Mouse (Mus musculus) MEL (cell line): ENCODE data around the gene Gtse1. TPM values are rescaled to one million over a fixed set of nuclear protein-coding genes. Genes with fewer than 3 reads are reported as not detected.

ENCODE experiments used
- DNase-seq: peaks from one replicate; pipeline ENCODE4 v3.0.0; 2011; ENCODE audit warnings: low read depth, low spot score
- H3K27ac ChIP-seq: 2 replicates; pipeline ENCODE4 v1.5.1; 2012; ENCODE audit warnings: low read depth, mild to moderate bottlenecking, control low read depth, low read length, moderate library complexity; ENCODE audit not compliant: control insufficient read depth
- H3K27me3 ChIP-seq, 2 experiments: fragments of 150-350 bp in 1 of 2; sonication (generic) in 1 of 2; 2 replicates each; pipeline ENCODE4 v1.6.1; 2012; ENCODE audit warnings: low read length in 2 of 2, mild to moderate bottlenecking in 2 of 2, improper control_type of control experiment in 1 of 2, moderate library complexity in 1 of 2; ENCODE audit not compliant: insufficient read depth in 2 of 2, control insufficient read depth in 1 of 2
- H3K36me3 ChIP-seq, 2 experiments: 2 replicates each; pipeline ENCODE4 v1.6.1; 2012 to 2014; ENCODE audit warnings: low read length in 2 of 2, improper control_type of control experiment in 1 of 2, inconsistent platforms in 1 of 2, mild to moderate bottlenecking in 1 of 2; ENCODE audit not compliant: insufficient read depth in 2 of 2, control insufficient read depth in 1 of 2
- H3K4me1 ChIP-seq, 2 experiments: fragments of 150-350 bp in 1 of 2; sonication (generic) in 1 of 2; 2 replicates each; pipeline ENCODE4 v1.6.1; 2012; ENCODE audit warnings: low read length in 2 of 2, improper control_type of control experiment in 1 of 2, mild to moderate bottlenecking in 1 of 2; ENCODE audit not compliant: insufficient read depth in 2 of 2, control insufficient read depth in 1 of 2
- H3K4me3 ChIP-seq, 2 experiments: fragments of 150-350 bp in 1 of 2; sonication (generic) in 1 of 2; 2 replicates each; pipeline ENCODE4 v1.5.1; 2012; ENCODE audit warnings: low read depth in 2 of 2, low read length in 2 of 2, mild to moderate bottlenecking in 2 of 2, moderate library complexity in 2 of 2, control low read depth in 1 of 2, improper control_type of control experiment in 1 of 2; ENCODE audit not compliant: control insufficient read depth in 1 of 2, insufficient read depth in 1 of 2
- H3K79me2 ChIP-seq: 2 replicates; pipeline ENCODE4 v1.6.1; 2012; ENCODE audit warnings: mild to moderate bottlenecking, low read length, moderate library complexity; ENCODE audit not compliant: control insufficient read depth, poor library complexity, insufficient read depth
- H3K9ac ChIP-seq: 2 replicates; pipeline ENCODE4 v1.6.1; 2012; ENCODE audit warnings: low read depth, mild to moderate bottlenecking, control low read depth, low read length, moderate library complexity; ENCODE audit not compliant: control insufficient read depth, poor library complexity, severe bottlenecking
- H3K9me3 ChIP-seq: fragments of 150-350 bp; sonication (generic); replicated peaks from 2 replicates; pipeline ENCODE4 v1.6.1; 2012; ENCODE audit warnings: mild to moderate bottlenecking, low read length, improper control_type of control experiment, moderate library complexity; ENCODE audit not compliant: insufficient read depth
- BHLHE40 ChIP-seq: IDR thresholded peaks from 2 replicates; pipeline ENCODE4 v1.6.1; 2012; ENCODE audit warnings: low read depth, mild to moderate bottlenecking, inconsistent platforms, low read length, improper control_type of control experiment, borderline replicate concordance
- CHD1 ChIP-seq: IDR thresholded peaks from 2 replicates; pipeline ENCODE4 v1.6.1; 2012; ENCODE audit warnings: low read depth, mild to moderate bottlenecking, inconsistent platforms, low read length, improper control_type of control experiment
- CHD2 ChIP-seq: IDR thresholded peaks from 2 replicates; pipeline ENCODE4 v1.6.1; 2011; ENCODE audit warnings: low read length, improper control_type of control experiment
- CTCF ChIP-seq, 3 experiments: IDR thresholded peaks in 2 of 3; conservative IDR thresholded peaks in 1 of 3; 2 replicates each; pipeline ENCODE4 v1.5.1; 2011 to 2012; ENCODE audit warnings: low read length in 3 of 3, low read depth in 2 of 3, mild to moderate bottlenecking in 2 of 3, improper control_type of control experiment in 1 of 3, inconsistent platforms in 1 of 3, mixed read lengths in 1 of 3, moderate library complexity in 1 of 3; ENCODE audit not compliant: control insufficient read depth in 1 of 3, insufficient read depth in 1 of 3, poor library complexity in 1 of 3, severe bottlenecking in 1 of 3
- E2F4 ChIP-seq: IDR thresholded peaks from 2 replicates; pipeline ENCODE4 v1.6.1; 2011; ENCODE audit warnings: low read depth, low read length, improper control_type of control experiment, borderline replicate concordance
- KAT2A ChIP-seq: conservative IDR thresholded peaks from 2 replicates; pipeline ENCODE4 v1.6.1; 2012; ENCODE audit warnings: low read depth, low read length, improper control_type of control experiment, inconsistent platforms
- MAX ChIP-seq: IDR thresholded peaks from 2 replicates; pipeline ENCODE4 v1.6.1; 2011; ENCODE audit warnings: low read length, improper control_type of control experiment
- MYB ChIP-seq: IDR thresholded peaks from 2 replicates; pipeline ENCODE4 v1.6.1; 2011; ENCODE audit warnings: mild to moderate bottlenecking, low read depth, low read length, improper control_type of control experiment
- NRF1 ChIP-seq: IDR thresholded peaks from 2 replicates; pipeline ENCODE4 v1.6.1; 2014; ENCODE audit warnings: low read depth, mild to moderate bottlenecking, inconsistent platforms, low read length, improper control_type of control experiment, moderate library complexity; ENCODE audit not compliant: poor library complexity, insufficient read depth, severe bottlenecking
- POLR2AphosphoS2 ChIP-seq: IDR thresholded peaks from 2 replicates; pipeline ENCODE4 v1.6.1; 2011; ENCODE audit warnings: low read length, improper control_type of control experiment
- RCOR1 ChIP-seq: IDR thresholded peaks from 2 replicates; pipeline ENCODE4 v1.6.1; 2012; ENCODE audit warnings: low read depth, mild to moderate bottlenecking, inconsistent platforms, low read length, improper control_type of control experiment
- SMC3 ChIP-seq: IDR thresholded peaks from 2 replicates; pipeline ENCODE4 v1.6.1; 2011; ENCODE audit warnings: low read depth, low read length, improper control_type of control experiment
- TAL1 ChIP-seq: IDR thresholded peaks from 2 replicates; pipeline ENCODE4 v1.6.1; 2012; ENCODE audit warnings: mild to moderate bottlenecking, inconsistent platforms, low read length, moderate library complexity, mixed read lengths
- UBTF ChIP-seq: IDR thresholded peaks from 2 replicates; pipeline ENCODE4 v1.6.1; 2012; ENCODE audit warnings: low read depth, mild to moderate bottlenecking, inconsistent platforms, low read length, improper control_type of control experiment, moderate library complexity, borderline replicate concordance; ENCODE audit not compliant: insufficient read depth
- ZMIZ1 ChIP-seq: IDR thresholded peaks from 2 replicates; pipeline ENCODE4 v1.6.1; 2012; ENCODE audit warnings: low read depth, mild to moderate bottlenecking, inconsistent platforms, low read length, improper control_type of control experiment, moderate library complexity
- ZNF384 ChIP-seq: IDR thresholded peaks from 2 replicates; pipeline ENCODE4 v1.6.1; 2012; ENCODE audit warnings: low read depth, mild to moderate bottlenecking, inconsistent platforms, low read length, improper control_type of control experiment
- polyA plus RNA-seq, 2 experiments: library from polyadenylated mRNA; stranded (reverse) in 1 of 2; unstranded in 1 of 2; fragments of >175 nt in 1 of 2; fragments of >200 nt in 1 of 2; gene quantifications; 2 replicates each; pipeline versions ENCODE4 v1.2.1 to v1.2.4; 2012; ENCODE audit warnings: low replicate concordance in 2 of 2, low read depth in 1 of 2; ENCODE audit not compliant: insufficient read length in 2 of 2, insufficient read depth in 1 of 2, missing spikeins in 1 of 2
- total RNA-seq: library from RNA; depleted of rRNA; stranded (reverse); fragments of 300-350 nt; gene quantifications from 2 replicates; pipeline ENCODE4 v1.2.3, GENCODE M21; 2012

Gtse1 gene
- total and polyA plus RNA-seq, 3 experiments: 22.6 to 38.3 TPM; not detected in 1

- Histone ChIP-seq H3K9ac (no peak overlapping the region), H3K9me3 (no peaks in the 10 kb centered on the region), H3K27ac (no peak overlapping the region), H3K4me1 (peaks cover 0 to 7% of the 10 kb centered on the region in 2 experiments; a peak in 3 of 4 replicates), H3K36me3 (no peaks in the 10 kb centered on the region), H3K27me3 (no peaks in the 10 kb centered on the region), H3K79me2 (no peaks in the 10 kb centered on the region), H3K4me3 (no peak overlapping the region)
- 0 out of 2 replicates have a peak, but pooled peaks have one; percentile 19 for TF ChIP-seq SMC3
- peak; percentile 31 to 51 (median 34) for TF ChIP-seq CTCF (IDR thresholded peaks at IDR 0.05 in 2 of 3, conservative IDR thresholded peaks at IDR 0.05 in 1 of 3; ENCODE audit: control insufficient read depth in 1 of 3, insufficient read depth in 1 of 3, low read depth in 2 of 3, low read length in 3 of 3, poor library complexity in 1 of 3, severe bottlenecking in 1 of 3)
- TF ChIP-seq KAT2A: no peak
- TF ChIP-seq ZNF384: no peak
- no peak for TF ChIP-seq RCOR1
- peak; percentile 32 for DNase-seq
These were observed 24.2 kb upstream of the Gtse1 start for GRCm38 (mm10) chr15:85835335-85835734.

GRCm38 (mm10) chr15:85836887-85837286 lies 22.7 kb upstream of the Gtse1 start:
- no peaks in the 10 kb centered on the region for H3K27me3 ChIP-seq

GRCm38 (mm10) chr15:85840983-85841382 lies 18.6 kb upstream of the Gtse1 start:
- H3K9ac ChIP-seq: no peak overlapping the region
- peak; percentile 31 for DNase-seq
- H3K27me3 ChIP-seq: no peaks in the 10 kb centered on the region
- no peaks in the 10 kb centered on the region for H3K9me3 ChIP-seq
- TF ChIP-seq E2F4 (no peak), SMC3 (peak; percentile 66), CHD2 (peak; percentile 70), BHLHE40 (peak; percentile 43; the same call in 1 of the 2 replicates), CTCF (IDR thresholded peaks at IDR 0.05 in 2 of 3, conservative IDR thresholded peaks at IDR 0.05 in 1 of 3; ENCODE audit: control insufficient read depth in 1 of 3, insufficient read depth in 1 of 3, low read depth in 2 of 3, low read length in 3 of 3, poor library complexity in 1 of 3, severe bottlenecking in 1 of 3) (peak; percentile 54 to 81 (median 60))
- no peak overlapping the region for H3K27ac ChIP-seq
- no peaks in the 10 kb centered on the region for H3K79me2 ChIP-seq
- H3K4me1 ChIP-seq: no peaks in the 10 kb centered on the region
- H3K4me3 ChIP-seq: no peak overlapping the region
- no peaks in the 10 kb centered on the region for H3K36me3 ChIP-seq

More at GRCm38 (mm10) chr15:85836887-85837286, 22.7 kb upstream of the Gtse1 start:
- Histone ChIP-seq H3K4me3 (no peak overlapping the region), H3K36me3 (no peaks in the 10 kb centered on the region), H3K9me3 (no peaks in the 10 kb centered on the region), H3K4me1 (peaks cover 0 to 4% of the 10 kb centered on the region in 2 experiments; a peak in 2 of 4 replicates), H3K9ac (no peak overlapping the region), H3K27ac (no peak overlapping the region), H3K79me2 (no peaks in the 10 kb centered on the region)
- TF ChIP-seq ZMIZ1: no peak
- no peak for TF ChIP-seq UBTF
- no peak for TF ChIP-seq TAL1
- no peak for TF ChIP-seq MYB
- TF ChIP-seq POLR2AphosphoS2: no peak
- TF ChIP-seq CHD1: no peak
- no peak for TF ChIP-seq SMC3
- TF ChIP-seq MAX: no peak
- TF ChIP-seq NRF1: no peak
- TF ChIP-seq ZNF384: no peak
- TF ChIP-seq, all 39 proteins: peak for 0
- DNase-seq: no peak
